Mouse (Mus musculus) layer of hippocampus, postnatal 25 days (tissue): ENCODE measurements around the gene Vmn2r53. TPM values are rescaled to one million over a fixed set of nuclear protein-coding genes. Genes with fewer than 3 reads are reported as not detected.
"Not testable (repeated sequence)": the region's sequence is repeated elsewhere in the genome, so short reads cannot be mapped to it uniquely, and the experiment has no call there.

Experiments used
- DNase-seq, 2 experiments: peaks; one replicate each; pipeline ENCODE4 v3.0.0; 2022; ENCODE audit warnings: mixed read lengths in 2 of 2, low spot score in 1 of 2; ENCODE audit errors: extremely low spot score in 1 of 2
- total RNA-seq, 2 experiments: library from RNA; stranded (reverse); gene quantifications; 2 replicates each; pipeline ENCODE4 v1.2.3; 2021

Gene Vmn2r53
- under 1 TPM; 0.02 to 0.05 TPM for total RNA-seq

DNA sequence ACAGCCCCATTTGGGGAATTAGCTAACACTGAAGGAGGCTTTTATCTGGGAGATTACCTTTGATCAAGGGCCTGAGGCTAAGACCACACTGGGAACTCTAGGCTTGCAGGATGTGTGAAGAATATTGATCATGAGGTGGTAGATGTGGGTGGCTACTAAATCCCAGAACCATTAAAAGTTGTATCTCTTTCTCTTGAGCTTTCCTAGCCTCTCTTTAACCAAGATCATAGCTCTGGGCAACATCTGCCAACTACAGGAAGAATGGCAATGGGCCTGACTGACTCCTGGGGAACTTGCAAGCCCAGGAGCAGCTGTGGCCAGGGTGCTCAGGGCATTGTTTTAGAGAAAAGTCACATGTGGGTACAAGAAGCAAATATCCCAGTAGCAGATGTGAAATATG, at the start of gene Vmn2r53:
Gene Vmn2r53, minus strand, starts transcription at position 101 of the 400 bp plus-strand sequence.
- DNase-seq, result no peak

DNA sequence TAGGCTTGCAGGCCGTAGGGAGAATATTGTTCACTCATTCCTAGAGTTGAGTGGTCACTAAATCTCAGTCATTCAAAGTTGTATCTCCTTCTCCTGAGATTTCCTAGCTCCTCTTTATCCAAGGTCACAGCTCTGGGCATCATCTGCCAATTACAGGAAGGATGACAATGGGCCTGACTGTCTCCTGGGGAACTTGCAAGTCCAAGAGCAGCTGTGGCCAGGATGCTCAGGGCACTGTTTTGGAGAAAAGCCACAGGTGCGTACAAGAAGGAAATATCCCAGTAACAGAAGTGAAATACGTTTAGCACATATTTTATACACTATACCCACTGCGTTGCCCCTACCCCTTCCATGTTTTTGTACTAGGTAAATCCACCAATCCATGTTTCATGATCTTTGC, 31.6 kb upstream of the Vmn2r53 start, which contains the start of gene Vmn2r54:
Gene Vmn2r54, minus strand, starts transcription at position 101 of the 400 bp plus-strand sequence.
- not testable (repeated sequence) for DNase-seq

Other genes with a start within 250 kb of the Vmn2r53 start
- gene Vmn1r84, start 239.5 kb downstream of the Vmn2r53 start, total RNA-seq, result not detected
- gene Zfp551, start 186.0 kb downstream of the Vmn2r53 start, total RNA-seq, result 10 to 100 TPM in 1 of 2 experiments, 1 to 10 TPM in 1; 8.1 to 11.3 TPM
- gene Zfp606, start 130.5 kb downstream of the Vmn2r53 start, total RNA-seq, result 10 to 100 TPM; 11.3 to 12.1 TPM
- not detected for gene 2900092C05Rik, start 96.3 kb downstream of the Vmn2r53 start, total RNA-seq
- gene Vmn2r54, start 31.5 kb upstream of the Vmn2r53 start, total RNA-seq, result not detected
- gene Vmn2r55, start 76.2 kb upstream of the Vmn2r53 start, total RNA-seq, result not detected
- gene Vmn2r56, start 126.2 kb upstream of the Vmn2r53 start, total RNA-seq, result not detected
- 10 to 100 TPM; 17.9 to 18.9 TPM for gene Zscan18, start 194.8 kb upstream of the Vmn2r53 start, total RNA-seq
- 10 to 100 TPM; 22.0 to 26.4 TPM for gene Zfp329, start 210.1 kb upstream of the Vmn2r53 start, total RNA-seq
- 10 to 100 TPM; 13.0 to 13.4 TPM for gene Zfp110, start 226.0 kb upstream of the Vmn2r53 start, total RNA-seq